Mouse (Mus musculus) heart, adult 11 months (tissue): ENCODE results near the gene Cpm.
"Not testable (repeated sequence)": the region's sequence is repeated elsewhere in the genome, so short reads cannot be mapped to it uniquely, and the experiment has no call there.

Experiments
- DNase-seq: peaks from one replicate; pipeline ENCODE4 v3.0.0; 2022

Gene Cpm

GRCm38 (mm10) chr10:117727518-117728110, 98.3 kb downstream of the Cpm start:
- no peak for DNase-seq

DNA sequence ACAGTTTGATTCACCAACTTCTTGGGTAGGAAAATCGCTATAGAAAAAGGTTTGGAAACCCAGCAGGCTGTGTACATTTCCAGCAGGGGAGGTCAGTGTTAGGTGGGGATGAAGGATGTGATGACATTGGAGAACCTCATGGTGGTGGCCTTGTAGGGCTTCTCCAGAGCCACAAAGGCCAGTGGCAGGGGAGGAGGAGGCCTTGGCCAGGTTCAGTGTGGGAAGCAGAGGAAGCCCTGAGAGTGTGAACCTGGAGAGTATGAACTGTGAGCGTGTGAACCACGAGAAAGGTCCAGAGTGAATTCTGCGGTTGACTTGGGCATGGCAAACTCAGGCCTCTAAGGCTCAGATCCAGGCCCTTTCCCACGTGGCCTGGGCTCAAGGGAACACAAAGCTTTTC, 99.3 kb downstream of the Cpm start:
- no peak for DNase-seq

- DNase-seq = no peak
These were observed 100.0 kb downstream of the Cpm start for GRCm38 (mm10) chr10:117729139-117729814.

DNA sequence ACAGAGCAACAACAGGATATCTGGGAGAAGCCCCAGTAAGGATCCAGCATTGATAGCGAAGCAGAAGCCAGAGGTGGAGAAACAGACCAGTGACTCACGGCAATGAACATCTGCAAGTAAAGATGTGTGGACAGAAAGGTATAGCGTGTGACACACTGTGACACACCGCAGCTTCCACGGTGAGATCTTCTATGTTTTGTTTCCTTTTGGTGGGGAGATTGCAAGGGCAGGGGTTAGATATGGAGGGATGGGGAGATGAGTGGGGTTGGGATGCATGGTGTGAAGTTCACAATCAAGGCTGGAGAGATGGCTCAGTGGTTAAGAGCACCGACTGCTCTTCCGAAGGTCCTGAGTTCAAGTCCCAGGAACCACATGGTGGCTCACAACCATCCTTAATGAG, 100.8 kb downstream of the Cpm start:
- DNase-seq = no peak

- DNase-seq = no peak
These were observed 101.4 kb downstream of the Cpm start for GRCm38 (mm10) chr10:117730637-117731203.

DNA sequence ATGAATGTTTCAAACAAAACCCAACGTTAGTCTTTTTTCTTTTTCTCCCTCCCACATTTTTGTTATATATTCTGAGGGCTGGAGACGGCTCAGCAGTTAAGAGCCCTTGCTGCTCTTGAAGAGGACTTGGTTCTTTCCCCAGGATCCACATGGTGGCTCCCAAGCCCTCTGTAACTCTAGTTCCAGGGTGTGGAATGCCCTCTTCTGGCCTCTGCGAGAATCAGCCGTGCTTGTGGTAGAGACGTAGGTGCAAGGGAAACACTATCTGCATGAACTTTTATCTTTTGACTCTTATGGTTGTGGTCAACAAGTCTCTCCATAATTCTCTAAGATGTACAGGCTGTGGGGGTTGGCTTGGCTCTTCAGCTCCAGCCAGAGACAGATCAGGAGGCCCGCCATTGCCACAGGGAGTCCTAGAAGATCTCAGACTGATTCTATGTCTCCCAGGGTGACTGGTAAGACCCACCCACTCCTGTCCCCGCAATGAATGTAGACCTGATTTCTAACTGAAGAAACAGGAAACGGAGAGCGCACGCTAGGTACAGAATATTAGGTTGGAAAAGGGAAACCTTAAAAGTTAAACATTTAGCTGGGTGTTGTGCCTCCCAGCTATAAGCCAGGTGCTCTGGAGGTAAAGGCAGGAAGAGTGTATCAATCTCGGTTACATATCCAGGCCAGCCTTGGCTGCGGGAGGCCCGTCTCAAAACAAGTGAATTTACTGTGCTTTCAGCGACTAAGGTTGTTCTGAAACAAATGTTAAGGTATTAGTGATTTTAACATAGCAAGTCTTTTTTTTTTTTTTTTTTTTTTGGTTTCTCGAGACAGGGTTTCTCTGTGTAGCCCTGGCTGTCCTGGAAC, 102.2 kb downstream of the Cpm start:
- no peak for DNase-seq

DNA sequence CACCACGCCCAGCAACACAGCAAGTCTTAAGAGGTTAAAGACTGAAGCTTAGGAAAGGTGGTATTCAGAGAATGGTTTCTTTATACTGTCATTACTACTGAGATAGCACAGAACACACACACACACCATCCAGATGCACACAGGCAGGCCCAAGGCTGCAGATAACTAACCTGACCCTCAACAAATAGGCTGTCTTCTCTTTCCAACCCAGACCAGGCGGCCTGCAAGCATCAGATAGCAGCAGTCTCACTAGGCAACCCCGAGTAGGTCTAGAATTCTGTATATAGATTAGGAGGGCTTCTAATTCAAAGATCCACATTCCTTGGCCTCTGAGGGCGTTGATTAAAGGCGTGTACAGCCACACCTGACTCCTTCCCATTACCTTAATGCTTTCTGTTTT, 102.9 kb downstream of the Cpm start:
- no peak for DNase-seq

GRCm38 (mm10) chr10:117732962-117733592, 103.8 kb downstream of the Cpm start:
- DNase-seq = no peak

DNA sequence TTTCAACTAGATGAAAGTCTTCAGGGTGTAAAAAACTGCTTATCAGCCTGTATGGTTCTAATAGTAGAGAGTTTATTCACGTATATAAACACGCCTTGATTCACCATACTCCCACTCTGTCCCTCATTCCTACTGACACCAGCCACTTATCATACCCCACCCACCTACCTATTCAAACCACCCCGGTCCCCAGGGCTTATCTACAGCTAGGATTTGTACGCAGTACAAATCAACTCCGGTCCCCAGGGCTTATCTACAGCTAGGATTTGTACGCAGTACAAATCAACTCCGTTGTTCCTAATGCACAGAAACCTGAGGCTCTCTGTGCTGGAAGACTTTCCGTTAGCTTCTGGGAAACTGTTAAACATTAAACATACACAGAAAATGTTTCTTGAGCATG, 104.3 kb downstream of the Cpm start:
- DNase-seq = not testable (repeated sequence)

- DNase-seq = not testable (repeated sequence)
These were observed 105.0 kb downstream of the Cpm start for GRCm38 (mm10) chr10:117734104-117734852.

DNA sequence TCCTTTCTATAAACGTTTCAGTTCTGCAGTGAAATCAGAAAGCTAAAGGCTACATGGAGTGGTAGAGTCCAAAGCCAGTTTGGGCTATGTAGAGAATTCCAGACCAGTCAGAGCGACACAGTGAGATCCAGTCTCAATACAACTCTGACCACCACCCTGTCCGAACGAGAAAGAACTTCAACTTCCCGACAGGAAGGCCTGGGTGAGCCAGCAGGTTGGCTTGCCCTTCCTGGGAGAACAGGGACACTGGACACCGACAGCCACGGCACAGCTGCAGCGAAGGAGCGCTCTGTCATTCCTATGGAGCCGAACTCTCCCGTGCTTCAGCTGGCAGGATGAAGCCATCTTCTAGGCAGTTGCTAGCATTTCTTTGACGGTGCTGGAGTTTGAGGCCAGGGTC, 106.1 kb downstream of the Cpm start:
- not testable (repeated sequence) for DNase-seq

DNA sequence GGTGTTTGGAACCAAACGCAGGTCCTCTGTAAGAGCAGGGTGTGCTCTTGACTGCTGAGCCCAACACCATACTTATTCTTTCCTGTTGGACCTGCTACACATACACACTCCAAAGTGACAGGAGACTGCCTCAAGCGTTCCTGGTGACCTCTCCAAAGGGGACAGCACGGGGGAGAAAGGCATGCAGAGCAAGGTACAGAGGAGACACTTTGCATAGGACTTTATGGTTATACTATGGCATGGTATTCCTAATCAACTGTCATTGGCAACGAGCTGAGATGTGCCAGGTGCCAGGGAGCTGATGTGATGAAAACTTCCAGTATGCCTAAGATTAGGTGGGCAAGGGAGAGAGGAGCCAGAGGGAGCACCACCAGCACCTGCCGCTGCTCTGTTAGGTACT, 107.3 kb downstream of the Cpm start:
- DNase-seq = no peak
